ENCODE assay signal across 9 mouse cellular contexts in genomic region chr12:99374099-99374600, GRCm38 (mm10).
DNase-seq lines count a peak whose midpoint lies in the region; ATAC-seq and TF ChIP-seq lines count a peak whose summit lies in the region.
"Had no signal": no experiment of that assay in that cellular context is flagged by ENCODE, and none has a peak within 500 bp of the region (broad histone marks: within the 10 kb centered on the region; RNA-seq: fewer than 3 reads in every experiment).

No protein-coding gene starts in this region.

- no peak overlapping the region for H3K4me3 ChIP-seq in liver, postnatal 0 days (ENCODE audit: low read depth, low read length)
- H3K4me3 ChIP-seq in liver, embryonic 11.5 days (ENCODE audit: low read depth, low read length) = no peak overlapping the region
- H3K4me3 ChIP-seq in intestine, embryonic 16.5 days (ENCODE audit: low read length) = no peak overlapping the region
- no peak overlapping the region for H3K4me3 ChIP-seq in thymus, adult 2 months (ENCODE audit: control insufficient read depth, insufficient read depth, low read length)
- H3K4me3 ChIP-seq: liver, embryonic 13.5 days had no signal

- TF ChIP-seq CTCF in liver, postnatal 0 days (IDR thresholded peaks at IDR 0.05; ENCODE audit: low read depth) = no peak
- TF ChIP-seq CTCF in thymus, adult 2 months (IDR thresholded peaks at IDR 0.05; ENCODE audit: borderline replicate concordance, control insufficient read depth, extremely low read depth, insufficient read depth, low read length, poor library complexity) = no peak

- no peak overlapping the region for H3K27ac ChIP-seq in liver, postnatal 0 days (ENCODE audit: low read depth)
- no peak overlapping the region for H3K27ac ChIP-seq in liver, embryonic 11.5 days (ENCODE audit: low read depth, low read length)
- no peak overlapping the region for H3K27ac ChIP-seq in intestine, embryonic 16.5 days (ENCODE audit: low read length)
- no peak overlapping the region for H3K27ac ChIP-seq in thymus, adult 2 months (ENCODE audit: control insufficient read depth, insufficient read depth, low read length)
- H3K27ac ChIP-seq: liver, embryonic 13.5 days had no signal

- no peak overlapping the region for H3K4me2 ChIP-seq in liver, postnatal 0 days (ENCODE audit: low read depth, low read length)
- no peak overlapping the region for H3K4me2 ChIP-seq in liver, embryonic 11.5 days
- no peak overlapping the region for H3K4me2 ChIP-seq in intestine, embryonic 16.5 days (ENCODE audit: low read depth, low read length)
- H3K4me2 ChIP-seq: liver, embryonic 13.5 days had no signal

- H3K4me1 ChIP-seq in liver, postnatal 0 days (ENCODE audit: insufficient read depth) = peaks cover 14% of the 10 kb centered on the region
- H3K4me1 ChIP-seq in liver, embryonic 11.5 days (replicated peaks; ENCODE audit: control insufficient read depth, insufficient read depth, low read length) = peaks cover 6% of the 10 kb centered on the region
- H3K4me1 ChIP-seq in intestine, embryonic 16.5 days (ENCODE audit: control insufficient read depth, insufficient read depth, low read length) = peaks cover 18% of the 10 kb centered on the region
- no peaks in the 10 kb centered on the region; the same call in 1 of the 2 replicates for H3K4me1 ChIP-seq in thymus, adult 2 months (replicated peaks; ENCODE audit: control insufficient read depth, insufficient read depth, low read length)

- no peak for TF ChIP-seq EP300 in liver, postnatal 0 days (IDR thresholded peaks at IDR 0.05; ENCODE audit: low read depth)

- WGBS in liver, postnatal 0 days (ENCODE audit: insufficient replicate concordance) = 76% methylated on average over 12 of the region's 12 CpGs
- 82% methylated on average over 12 of the region's 12 CpGs for WGBS in liver, embryonic 11.5 days
- WGBS in intestine, embryonic 16.5 days = 85% methylated on average over 12 of the region's 12 CpGs
- WGBS in thymus, adult 2 months = 93% methylated on average over 12 of the region's 12 CpGs

- no peak overlapping the region for H3K9ac ChIP-seq in liver, postnatal 0 days (replicated peaks)
- H3K9ac ChIP-seq in liver, embryonic 11.5 days (ENCODE audit: low read depth, low read length) = no peak overlapping the region
- H3K9ac ChIP-seq in intestine, embryonic 16.5 days (ENCODE audit: low read depth, low read length) = no peak overlapping the region
- H3K9ac ChIP-seq: liver, embryonic 13.5 days had no signal

- TF ChIP-seq POLR2A in thymus, adult 2 months (IDR thresholded peaks at IDR 0.05; ENCODE audit: control insufficient read depth, extremely low read depth, insufficient read depth, low read length, poor library complexity) = no peak

- DNase-seq in adrenal gland, adult (ENCODE audit: inconsistent age in 2 of 2, low spot score in 1 of 2) = peak; percentile 31 to 84
- DNase-seq in adrenal gland, adult 18-20 months (ENCODE audit: low spot score in 2 of 2) = no peak
- no peak for DNase-seq in liver, postnatal 0 days
- no peak for DNase-seq in liver, embryonic 11.5 days (ENCODE audit: low spot score)
- DNase-seq in cerebellum, postnatal 4 days (ENCODE audit: low spot score in 2 of 2) = peak; percentile 38 to 85
- DNase-seq in kidney, postnatal 10 days = peak; percentile 79
- DNase-seq in thymus, adult 2 months = no peak
- DNase-seq: liver, embryonic 13.5 days had no signal

- no peaks in the 10 kb centered on the region for H3K9me3 ChIP-seq in liver, postnatal 0 days (ENCODE audit: low read length)
- no peaks in the 10 kb centered on the region for H3K9me3 ChIP-seq in liver, embryonic 11.5 days (ENCODE audit: control insufficient read depth, low read length)
- no peaks in the 10 kb centered on the region for H3K9me3 ChIP-seq in intestine, embryonic 16.5 days (ENCODE audit: control insufficient read depth, low read length)
- H3K9me3 ChIP-seq: liver, embryonic 13.5 days had no signal

- no peaks in the 10 kb centered on the region for H3K36me3 ChIP-seq in liver, postnatal 0 days (replicated peaks; ENCODE audit: insufficient read depth, low read length)
- no peaks in the 10 kb centered on the region for H3K36me3 ChIP-seq in liver, embryonic 11.5 days (ENCODE audit: control insufficient read depth, insufficient read depth, low read length)
- 0 out of 2 replicates have a peak, but pooled peaks cover 4% of the 10 kb centered on the region for H3K36me3 ChIP-seq in intestine, embryonic 16.5 days (ENCODE audit: control insufficient read depth, insufficient read depth, low read length)
- no peaks in the 10 kb centered on the region for H3K36me3 ChIP-seq in thymus, adult 2 months (ENCODE audit: control insufficient read depth, insufficient read depth, low read length)

- H3K27me3 ChIP-seq in liver, postnatal 0 days (ENCODE audit: insufficient read depth, low read length) = no peaks in the 10 kb centered on the region
- H3K27me3 ChIP-seq in liver, embryonic 11.5 days (replicated peaks; ENCODE audit: control insufficient read depth, insufficient read depth, low read length) = no peaks in the 10 kb centered on the region
- H3K27me3 ChIP-seq in intestine, embryonic 16.5 days (replicated peaks; ENCODE audit: control insufficient read depth, insufficient read depth, low read length) = no peaks in the 10 kb centered on the region
- H3K27me3 ChIP-seq in thymus, adult 2 months (ENCODE audit: control insufficient read depth, insufficient read depth, low read length) = no peaks in the 10 kb centered on the region
- H3K27me3 ChIP-seq: liver, embryonic 13.5 days had no signal

- peak; percentile 78 for ATAC-seq in liver, postnatal 0 days
- ATAC-seq in liver, embryonic 11.5 days (replicated peaks; ENCODE audit: low FRiP score) = no peak
- no peak for ATAC-seq in intestine, embryonic 16.5 days

Comparison
In these comparisons a context has a peak if more than half of its experiments do, and no peak if none do; other contexts are left out.
1. DNase-seq: peak in adrenal gland, adult (2 of 2), cerebellum, postnatal 4 days (2 of 2) and kidney, postnatal 10 days (single experiment); none in adrenal gland, adult 18-20 months (0 of 2), liver, postnatal 0 days (single experiment), liver, embryonic 11.5 days (single experiment) and thymus, adult 2 months (single experiment).